Mouse (Mus musculus) left cerebral cortex, postnatal 4 days (tissue): ENCODE data around the gene Olfr948. TPM values are rescaled to one million over a fixed set of nuclear protein-coding genes. Genes with fewer than 3 reads are reported as not detected.

Experiments used
- DNase-seq: peaks from one replicate; pipeline ENCODE4 v3.0.0-alpha.2; 2022
- intact Hi-C: fragments of 180-260 bp; cut with DNase I; formaldehyde crosslinking; loops from one replicate; pipeline ENCODE4 v1.15.1; 2025
- total RNA-seq, 2 experiments: library from RNA; stranded (reverse); gene quantifications; 2 replicates each; pipeline ENCODE4 v1.2.3; 2021

Gene Olfr948
- not detected for total RNA-seq

DNA sequence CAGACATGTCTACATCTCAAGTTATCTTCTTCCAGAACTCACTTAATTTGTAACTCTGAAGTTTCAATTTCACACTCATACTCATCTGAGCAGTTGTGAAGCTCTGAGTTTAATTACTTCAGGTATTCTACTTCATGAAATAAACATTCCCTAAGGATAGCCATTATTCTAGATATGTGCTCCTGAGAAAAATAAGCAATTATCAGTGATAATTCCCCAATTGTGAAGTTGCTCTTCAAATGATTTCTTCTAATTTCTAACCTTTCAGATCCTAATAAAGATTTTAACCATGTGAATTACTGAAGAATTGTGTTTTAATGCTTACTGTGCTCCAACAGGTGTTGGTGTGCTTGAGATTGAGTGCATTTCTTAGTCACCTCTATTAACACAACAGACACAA lies at the start of gene Olfr948:
Gene Olfr948 (minus strand): TSS at position 101 of the 400 bp plus-strand sequence.
- intact Hi-C loops = no loop called here

GRCm38 (mm10) chr9:39287136-39287535 lies 38.7 kb downstream of the Olfr948 start:
- intact Hi-C loops = no loop called here
- no peak for DNase-seq

More for the DNA sequence above, at the start of gene Olfr948:
- DNase-seq = no peak

DNA sequence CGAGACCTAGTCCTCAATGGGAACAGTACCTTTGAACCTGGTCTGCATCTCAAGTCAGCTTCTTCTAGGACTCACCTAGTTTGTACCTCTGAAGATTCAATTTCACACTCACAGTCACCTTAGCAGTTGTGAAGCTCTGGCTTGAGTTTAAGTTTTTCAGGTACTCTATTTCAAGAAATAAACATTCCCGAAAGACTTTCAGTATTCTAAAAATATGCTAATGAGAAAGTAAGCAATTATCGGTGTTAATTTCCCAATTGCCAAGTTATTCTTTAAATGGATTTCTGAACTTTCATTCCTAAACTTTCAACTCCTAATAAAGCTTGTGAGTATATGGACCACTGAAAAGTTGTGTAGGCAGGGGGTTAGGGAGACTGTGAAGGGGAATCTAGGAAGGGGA lies 49.1 kb downstream of the Olfr948 start, which contains the start of gene Olfr945:
Gene Olfr945 (minus strand): TSS at position 101 of the 400 bp plus-strand sequence.
- no peak for DNase-seq
- intact Hi-C loops = no loop called here

Other genes starting within 250 kb of the Olfr948 start
- not detected for gene Olfr938, start 247.2 kb downstream of the Olfr948 start, total RNA-seq
- not detected for gene Olfr27, start 197.9 kb downstream of the Olfr948 start, total RNA-seq
- gene Olfr943, start 159.7 kb downstream of the Olfr948 start, total RNA-seq = not detected
- not detected for gene Olfr944, start 124.1 kb downstream of the Olfr948 start, total RNA-seq
- not detected for gene Olfr1537, start 76.1 kb downstream of the Olfr948 start, total RNA-seq
- gene Olfr945, start 49.2 kb downstream of the Olfr948 start, total RNA-seq = not detected
- gene Olfr951, start 61.4 kb upstream of the Olfr948 start, total RNA-seq = not detected
- not detected for gene Olfr952, start 101.1 kb upstream of the Olfr948 start, total RNA-seq
- gene Olfr954, start 130.7 kb upstream of the Olfr948 start, total RNA-seq = not detected
- not detected for gene Olfr955, start 145.9 kb upstream of the Olfr948 start, total RNA-seq
- gene Olfr44, start 167.9 kb upstream of the Olfr948 start, total RNA-seq = not detected
- gene Olfr957, start 189.8 kb upstream of the Olfr948 start, total RNA-seq = not detected
- under 1 TPM in 1 of 2 experiments, not detected in 1; 0.12 TPM for gene Olfr958, start 228.0 kb upstream of the Olfr948 start, total RNA-seq
- not detected for gene Olfr959, start 249.5 kb upstream of the Olfr948 start, total RNA-seq